Mouse (Mus musculus) forelimb bud, embryonic 11.5 days (tissue): ENCODE data around the gene Camkmt.

ENCODE experiments used
- DNase-seq: peaks from one replicate; pipeline ENCODE4 v3.0.0-alpha.2; 2012; ENCODE audit warnings: low read depth, low spot score

The Camkmt gene

GRCm38 (mm10) chr17:85372076-85372475 lies 281.7 kb downstream of the Camkmt start:
- peak; percentile 38 for DNase-seq

GRCm38 (mm10) chr17:85372523-85372922 lies 282.2 kb downstream of the Camkmt start:
- DNase-seq: no peak

- no peak for DNase-seq
Observed at GRCm38 (mm10) chr17:85374100-85374833, 283.9 kb downstream of the Camkmt start.

- DNase-seq: no peak
Observed at GRCm38 (mm10) chr17:85374834-85375176, 284.5 kb downstream of the Camkmt start.

- DNase-seq: no peak
Observed at GRCm38 (mm10) chr17:85375523-85375922, 285.2 kb downstream of the Camkmt start.

GRCm38 (mm10) chr17:85377496-85377895 lies 287.1 kb downstream of the Camkmt start:
- no peak for DNase-seq

- no peak for DNase-seq
Observed at GRCm38 (mm10) chr17:85379101-85379500, 288.7 kb downstream of the Camkmt start.

GRCm38 (mm10) chr17:85381578-85382223 lies 291.3 kb downstream of the Camkmt start:
- no peak for DNase-seq

- no peak for DNase-seq
Observed at GRCm38 (mm10) chr17:85382344-85382743, 292.0 kb downstream of the Camkmt start.

- DNase-seq: no peak
Observed at GRCm38 (mm10) chr17:85382906-85383305, 292.6 kb downstream of the Camkmt start.

GRCm38 (mm10) chr17:85393091-85393890 lies 302.9 kb downstream of the Camkmt start:
- DNase-seq: no peak

GRCm38 (mm10) chr17:85393891-85394321 lies 303.6 kb downstream of the Camkmt start:
- DNase-seq: no peak

- DNase-seq: peak; percentile 18
Observed at GRCm38 (mm10) chr17:85395502-85395901, 305.1 kb downstream of the Camkmt start.

- no peak for DNase-seq
Observed at GRCm38 (mm10) chr17:85400751-85401150, 310.4 kb downstream of the Camkmt start.

- DNase-seq: no peak
Observed at GRCm38 (mm10) chr17:85405161-85405560, 314.8 kb downstream of the Camkmt start.

- no peak for DNase-seq
Observed at GRCm38 (mm10) chr17:85406195-85406594, 315.8 kb downstream of the Camkmt start.

GRCm38 (mm10) chr17:85428831-85429230 lies 338.5 kb downstream of the Camkmt start:
- no peak for DNase-seq

- no peak for DNase-seq
Observed at GRCm38 (mm10) chr17:85432923-85433322, 342.6 kb downstream of the Camkmt start.

- DNase-seq: no peak
Observed at GRCm38 (mm10) chr17:85443036-85443435, 352.7 kb downstream of the Camkmt start.

GRCm38 (mm10) chr17:85454419-85454983 lies 364.1 kb downstream of the Camkmt start:
- no peak for DNase-seq

- DNase-seq: no peak
Observed at GRCm38 (mm10) chr17:85455063-85455462, 364.7 kb downstream of the Camkmt start.

- peak; percentile 46 for DNase-seq
Observed at GRCm38 (mm10) chr17:85458075-85458474, 367.7 kb downstream of the Camkmt start.
